Mouse (Mus musculus) embryonic fibroblast, embryonic 13.5 days (primary cell): ENCODE measurements around the gene Cadm4. TPM values are rescaled to one million over a fixed set of nuclear protein-coding genes. Genes with fewer than 3 reads are reported as not detected.

ENCODE experiments used
- H3K27ac ChIP-seq: 2 replicates; pipeline ENCODE4 v1.5.1; 2012; ENCODE audit warnings: low read length, control low read depth, inconsistent platforms; ENCODE audit not compliant: insufficient read depth
- H3K4me1 ChIP-seq: 2 replicates; pipeline ENCODE4 v1.6.1; 2011; ENCODE audit warnings: low read length; ENCODE audit not compliant: control insufficient read depth, insufficient read depth
- H3K4me3 ChIP-seq: 2 replicates; pipeline ENCODE4 v1.5.1; 2011; ENCODE audit warnings: mild to moderate bottlenecking, control low read depth, low read length; ENCODE audit not compliant: insufficient read depth
- CTCF ChIP-seq: IDR thresholded peaks from 2 replicates; pipeline ENCODE4 v1.5.1; 2011; ENCODE audit warnings: mild to moderate bottlenecking, control low read depth, low read length, moderate library complexity, borderline replicate concordance; ENCODE audit not compliant: insufficient read depth
- POLR2A ChIP-seq: IDR thresholded peaks from 2 replicates; pipeline ENCODE4 v1.6.1; 2011; ENCODE audit warnings: low read depth, mild to moderate bottlenecking, control low read depth, low read length, moderate library complexity
- polyA plus RNA-seq: library from polyadenylated mRNA; stranded (reverse); fragments of >200 nt; gene quantifications from 2 replicates; pipeline ENCODE4 v1.2.4, GENCODE M21; 2011; ENCODE audit warnings: low read depth; ENCODE audit not compliant: missing spikeins, insufficient read length

The Cadm4 gene
- polyA plus RNA-seq, 1 experiment, result 3.3 TPM

GRCm38 (mm10) chr7:24487403-24487802 is 5.6 kb downstream of the Cadm4 start:
- TF ChIP-seq POLR2A (no peak), CTCF (no peak)
- H3K4me1 ChIP-seq, result no peaks in the 10 kb centered on the region

GRCm38 (mm10) chr7:24488303-24488702 is 6.5 kb downstream of the Cadm4 start:
- TF ChIP-seq CTCF (no peak), POLR2A (no peak)
- no peak overlapping the region for H3K27ac ChIP-seq
- no peak overlapping the region for H3K4me3 ChIP-seq
- H3K4me1 ChIP-seq, result no peaks in the 10 kb centered on the region

More at GRCm38 (mm10) chr7:24487403-24487802, 5.6 kb downstream of the Cadm4 start:
- H3K4me3 ChIP-seq, result no peak overlapping the region
- H3K27ac ChIP-seq, result no peak overlapping the region

- Histone ChIP-seq H3K4me1 (no peaks in the 10 kb centered on the region), H3K27ac (no peak overlapping the region), H3K4me3 (no peak overlapping the region)
- TF ChIP-seq POLR2A (no peak), CTCF (no peak)
Observed at GRCm38 (mm10) chr7:24499856-24500577, 18.2 kb downstream of the Cadm4 start.

- Histone ChIP-seq H3K4me1 (peaks cover 3% of the 10 kb centered on the region; the same call in 1 of the 2 replicates), H3K27ac (no peak overlapping the region), H3K4me3 (no peak overlapping the region)
- TF ChIP-seq CTCF (peak; percentile 17; the same call in 1 of the 2 replicates), POLR2A (no peak)
Observed at GRCm38 (mm10) chr7:24500929-24501328, 19.1 kb downstream of the Cadm4 start.

- no peak overlapping the region for H3K27ac ChIP-seq
- TF ChIP-seq POLR2A (no peak), CTCF (peak; percentile 53; the same call in 1 of the 2 replicates)
- H3K4me1 ChIP-seq, result peaks cover 3% of the 10 kb centered on the region; the same call in 1 of the 2 replicates
- no peak overlapping the region for H3K4me3 ChIP-seq
Observed at GRCm38 (mm10) chr7:24501492-24501891, 19.7 kb downstream of the Cadm4 start.

GRCm38 (mm10) chr7:24504004-24504403 is 22.2 kb downstream of the Cadm4 start:
- H3K4me3 ChIP-seq, result no peak overlapping the region
- H3K4me1 ChIP-seq, result peaks cover 3% of the 10 kb centered on the region; the same call in 1 of the 2 replicates
- H3K27ac ChIP-seq, result no peak overlapping the region
- TF ChIP-seq CTCF, result no peak
- 0 out of 2 replicates have a peak, but pooled peaks have one; percentile 16 for TF ChIP-seq POLR2A

GRCm38 (mm10) chr7:24504868-24505267 is 23.0 kb downstream of the Cadm4 start:
- Histone ChIP-seq H3K27ac (no peak overlapping the region), H3K4me3 (no peak overlapping the region), H3K4me1 (peaks cover 3% of the 10 kb centered on the region; the same call in 1 of the 2 replicates)
- TF ChIP-seq CTCF (no peak), POLR2A (no peak)

GRCm38 (mm10) chr7:24505447-24506064 is 23.7 kb downstream of the Cadm4 start:
- H3K4me1 ChIP-seq, result peaks cover 3% of the 10 kb centered on the region; the same call in 1 of the 2 replicates
- TF ChIP-seq CTCF, result no peak
- peak; percentile 16; the same call in 1 of the 2 replicates for TF ChIP-seq POLR2A
- peak overlapping the region; percentile 68; the same call in 1 of the 2 replicates for H3K4me3 ChIP-seq
- H3K27ac ChIP-seq, result peak overlapping the region; percentile 97; the same call in 1 of the 2 replicates

GRCm38 (mm10) chr7:24506065-24506459 is 24.2 kb downstream of the Cadm4 start:
- peak overlapping the region; percentile 97; the same call in 1 of the 2 replicates for H3K27ac ChIP-seq
- H3K4me1 ChIP-seq, result peaks cover 3% of the 10 kb centered on the region; the same call in 1 of the 2 replicates
- peak overlapping the region; percentile 68 for H3K4me3 ChIP-seq
- TF ChIP-seq CTCF (no peak), POLR2A (no peak)

GRCm38 (mm10) chr7:24506476-24506837 is 24.6 kb downstream of the Cadm4 start:
- peaks cover 3% of the 10 kb centered on the region; the same call in 1 of the 2 replicates for H3K4me1 ChIP-seq
- H3K27ac ChIP-seq, result peak overlapping the region; percentile 97
- no peak for TF ChIP-seq CTCF
- TF ChIP-seq POLR2A, result no peak
- H3K4me3 ChIP-seq, result peak overlapping the region; percentile 68
